Mouse (Mus musculus): Measurements from ENCODE around the gene Snrpd2.

The Snrpd2 gene

GRCm38 (mm10) chr7:19149626-19150025 lies at the start of gene Snrpd2:
Gene Snrpd2, plus strand, starts transcription at chr7:19149722.
- DNase-seq (ENCODE audit: low spot score in 2 of 2) = peak; percentile 91 to 98

GRCm38 (mm10) chr7:19100290-19100689 lies 49.2 kb upstream of the Snrpd2 start:
- no peak for DNase-seq (ENCODE audit: low spot score in 2 of 2)

GRCm38 (mm10) chr7:19103741-19104140 lies 45.8 kb upstream of the Snrpd2 start:
- no peak for DNase-seq (ENCODE audit: low spot score in 2 of 2)

GRCm38 (mm10) chr7:19104486-19104885 lies 45.0 kb upstream of the Snrpd2 start:
- no peak for DNase-seq (ENCODE audit: low spot score in 2 of 2)

- no peak for DNase-seq (ENCODE audit: low spot score in 2 of 2)
Measured at GRCm38 (mm10) chr7:19107436-19107835, 42.1 kb upstream of the Snrpd2 start.

- DNase-seq (ENCODE audit: low spot score in 2 of 2) = no peak
Measured at GRCm38 (mm10) chr7:19109565-19109964, 40.0 kb upstream of the Snrpd2 start.

GRCm38 (mm10) chr7:19118028-19118771 lies 31.3 kb upstream of the Snrpd2 start, which contains the start of gene Gm4969:
Gene Gm4969, minus strand, starts transcription at chr7:19118368.
- peak; percentile 52 to 59 for DNase-seq (ENCODE audit: low spot score in 2 of 2)

- DNase-seq (ENCODE audit: low spot score in 2 of 2) = peak in 1 of 2 experiments; percentile 20
Measured at GRCm38 (mm10) chr7:19119083-19119482, 30.4 kb upstream of the Snrpd2 start.

- peak; percentile 90 to 92 for DNase-seq (ENCODE audit: low spot score in 2 of 2)
Measured at GRCm38 (mm10) chr7:19119631-19120429, 29.7 kb upstream of the Snrpd2 start, which contains the start of gene Fbxo46. Gene Fbxo46, plus strand, starts transcription at chr7:19119859.

GRCm38 (mm10) chr7:19121686-19122085 lies 27.8 kb upstream of the Snrpd2 start:
- DNase-seq (ENCODE audit: low spot score in 2 of 2) = no peak

GRCm38 (mm10) chr7:19124713-19125112 lies 24.8 kb upstream of the Snrpd2 start:
- no peak for DNase-seq (ENCODE audit: low spot score in 2 of 2)

GRCm38 (mm10) chr7:19127744-19128143 lies 21.8 kb upstream of the Snrpd2 start:
- DNase-seq (ENCODE audit: low spot score in 2 of 2) = no peak

- DNase-seq (ENCODE audit: low spot score in 2 of 2) = no peak
Measured at GRCm38 (mm10) chr7:19129396-19129795, 20.1 kb upstream of the Snrpd2 start.

- no peak for DNase-seq (ENCODE audit: low spot score in 2 of 2)
Measured at GRCm38 (mm10) chr7:19130657-19131056, 18.9 kb upstream of the Snrpd2 start.

- peak; percentile 90 to 94 for DNase-seq (ENCODE audit: low spot score in 2 of 2)
Measured at GRCm38 (mm10) chr7:19131324-19131848, 18.1 kb upstream of the Snrpd2 start.

- no peak for DNase-seq (ENCODE audit: low spot score in 2 of 2)
Measured at GRCm38 (mm10) chr7:19136168-19136567, 13.4 kb upstream of the Snrpd2 start.

GRCm38 (mm10) chr7:19136673-19137334 lies 12.7 kb upstream of the Snrpd2 start:
- no peak for DNase-seq (ENCODE audit: low spot score in 2 of 2)

GRCm38 (mm10) chr7:19137380-19137779 lies 12.1 kb upstream of the Snrpd2 start:
- peak in 1 of 2 experiments; percentile 73 for DNase-seq (ENCODE audit: low spot score in 2 of 2)

GRCm38 (mm10) chr7:19146793-19147192 lies 2.7 kb upstream of the Snrpd2 start:
- DNase-seq (ENCODE audit: low spot score in 2 of 2) = no peak

- DNase-seq (ENCODE audit: low spot score in 2 of 2) = no peak
Measured at GRCm38 (mm10) chr7:19147497-19148045, 2.0 kb upstream of the Snrpd2 start.

- no peak for DNase-seq (ENCODE audit: low spot score in 2 of 2)
Measured at GRCm38 (mm10) chr7:19148180-19148874, 1.2 kb upstream of the Snrpd2 start.
